Mouse (Mus musculus) ovary, postnatal 14 days (tissue): ENCODE measurements around the gene Syt2.

Experiments
- DNase-seq: peaks from one replicate; pipeline ENCODE4 v3.0.0; 2022; ENCODE audit warnings: low spot score

Gene Syt2

DNA sequence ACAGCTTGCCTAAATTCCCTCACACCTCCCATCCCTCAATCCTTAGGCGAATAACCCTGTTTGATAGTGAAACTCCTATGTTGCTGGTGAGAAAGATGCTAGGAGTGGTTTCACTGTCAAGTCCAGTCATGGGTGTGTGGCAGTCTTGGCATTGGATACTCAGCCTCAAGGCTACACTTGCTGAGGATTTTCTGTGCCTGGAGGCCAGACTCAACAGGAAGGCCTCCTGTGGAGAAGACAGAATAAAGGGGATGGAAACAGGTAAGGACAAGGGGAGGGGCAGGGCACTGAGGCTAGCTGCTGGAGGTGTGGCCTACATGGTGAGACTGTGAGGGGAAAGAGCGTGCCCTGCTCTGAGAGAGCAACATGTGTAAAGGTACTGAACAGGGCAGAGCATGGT is 60.1 kb downstream of the Syt2 start:
- DNase-seq: no peak

- no peak for DNase-seq
Observed at GRCm38 (mm10) chr1:134707516-134707915, 61.0 kb downstream of the Syt2 start.

DNA sequence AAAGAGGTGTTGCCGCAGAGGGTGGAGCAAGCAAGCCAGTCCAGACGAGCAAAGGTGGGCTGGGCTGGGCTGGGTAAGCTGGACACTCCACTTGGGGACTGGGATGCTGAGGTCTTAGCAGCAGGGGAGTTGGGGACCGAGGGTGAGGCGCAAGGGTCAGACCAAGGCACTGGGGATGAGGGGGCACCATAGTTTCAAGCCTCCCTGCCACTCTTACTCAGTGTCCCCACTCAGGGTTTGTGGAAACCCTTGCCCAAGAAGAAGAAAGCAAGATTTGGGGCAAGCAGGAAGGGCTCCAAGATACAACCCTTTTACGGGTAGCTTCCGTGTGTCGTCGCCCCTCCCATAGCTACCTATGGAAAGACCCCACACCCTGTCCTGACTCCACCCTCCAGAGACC is 61.8 kb downstream of the Syt2 start:
- no peak for DNase-seq

- DNase-seq: no peak
Observed at GRCm38 (mm10) chr1:134708801-134709385, 62.4 kb downstream of the Syt2 start.

GRCm38 (mm10) chr1:134709411-134710306 is 63.2 kb downstream of the Syt2 start:
- no peak for DNase-seq

DNA sequence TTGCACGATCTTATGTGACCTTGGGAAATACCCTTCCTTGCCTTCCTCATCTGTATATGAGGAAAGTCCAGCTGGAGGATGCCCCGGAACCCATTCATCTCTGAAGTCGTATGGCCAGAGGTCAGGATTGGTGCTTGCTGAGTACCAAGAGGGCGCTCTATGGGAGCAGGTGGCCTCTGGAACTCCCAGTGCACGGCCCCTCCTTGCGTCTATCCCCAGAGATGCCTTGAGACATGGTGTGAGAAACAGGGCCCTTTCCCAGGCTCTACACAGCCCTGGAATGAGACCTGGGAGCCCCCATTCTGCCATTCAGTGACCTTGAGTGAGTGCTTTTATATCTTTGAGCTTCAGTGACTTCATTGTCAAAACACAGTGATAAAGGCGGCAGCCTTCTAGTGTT is 64.6 kb downstream of the Syt2 start:
- no peak for DNase-seq

DNA sequence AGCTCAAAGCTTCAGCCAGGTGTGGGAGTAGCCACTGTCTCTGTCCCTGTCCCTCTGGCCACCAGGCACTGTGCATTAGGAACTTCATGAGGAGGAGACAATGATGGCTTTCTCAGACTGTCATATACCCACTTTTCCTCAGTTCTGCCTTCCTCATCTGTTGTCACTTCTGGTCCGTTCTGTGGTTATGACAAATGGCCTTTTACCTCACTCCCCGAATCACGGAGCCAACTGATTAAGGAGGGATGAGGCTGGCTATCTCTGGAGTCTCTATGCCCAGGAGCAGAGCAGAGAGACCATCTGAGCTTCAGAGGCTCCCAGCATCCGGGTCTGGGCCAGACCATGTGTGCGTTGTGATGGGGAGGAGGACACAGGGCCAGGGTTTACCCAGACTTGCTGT is 65.2 kb downstream of the Syt2 start:
- no peak for DNase-seq

GRCm38 (mm10) chr1:134712781-134713299 is 66.4 kb downstream of the Syt2 start:
- no peak for DNase-seq

DNA sequence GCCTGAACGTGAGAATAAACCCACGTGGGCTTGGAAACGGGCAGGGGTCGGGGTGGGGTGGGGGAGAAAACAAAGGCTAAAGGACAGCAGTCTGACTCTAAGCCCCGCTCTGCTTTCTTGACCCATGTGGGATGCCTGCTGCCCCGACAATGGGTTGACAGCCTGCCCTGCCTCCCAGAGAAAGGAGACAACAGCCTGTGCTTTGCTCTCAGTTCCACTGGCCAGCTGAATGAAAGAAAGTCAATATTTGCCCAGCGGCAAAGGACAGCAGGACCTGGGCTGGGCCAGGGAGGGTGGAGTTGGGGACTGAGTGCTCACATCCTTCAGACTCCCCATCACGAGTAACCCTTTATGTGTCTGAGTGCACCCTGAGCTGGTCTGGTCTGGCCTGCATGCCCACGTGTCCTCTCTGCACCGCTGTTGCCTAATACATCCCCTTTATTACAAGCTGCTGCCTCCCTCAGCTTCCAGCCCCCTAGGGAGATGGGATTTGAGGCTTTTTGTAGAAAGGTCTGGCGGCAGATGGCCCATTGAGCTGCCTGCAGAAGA is 67.0 kb downstream of the Syt2 start:
- no peak for DNase-seq

DNA sequence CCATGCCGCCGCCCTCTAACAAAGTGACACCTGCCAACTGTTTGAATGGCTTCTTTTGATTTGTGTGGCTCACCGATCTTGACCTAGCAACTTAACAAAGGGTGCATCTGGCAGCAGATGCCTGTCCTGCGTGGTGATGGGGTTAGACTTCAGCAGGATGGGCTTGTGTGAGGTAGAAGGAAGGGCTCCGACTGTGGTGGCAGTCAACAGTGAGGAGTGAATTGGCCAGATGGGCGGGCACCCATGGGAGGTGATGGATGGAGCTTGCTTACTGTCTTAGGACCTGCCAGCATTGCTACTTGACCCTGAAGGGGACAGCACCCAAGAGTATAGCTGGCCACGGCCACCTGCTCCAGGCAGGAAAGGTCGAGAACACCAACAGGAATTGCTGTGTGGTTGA is 67.7 kb downstream of the Syt2 start:
- no peak for DNase-seq

DNA sequence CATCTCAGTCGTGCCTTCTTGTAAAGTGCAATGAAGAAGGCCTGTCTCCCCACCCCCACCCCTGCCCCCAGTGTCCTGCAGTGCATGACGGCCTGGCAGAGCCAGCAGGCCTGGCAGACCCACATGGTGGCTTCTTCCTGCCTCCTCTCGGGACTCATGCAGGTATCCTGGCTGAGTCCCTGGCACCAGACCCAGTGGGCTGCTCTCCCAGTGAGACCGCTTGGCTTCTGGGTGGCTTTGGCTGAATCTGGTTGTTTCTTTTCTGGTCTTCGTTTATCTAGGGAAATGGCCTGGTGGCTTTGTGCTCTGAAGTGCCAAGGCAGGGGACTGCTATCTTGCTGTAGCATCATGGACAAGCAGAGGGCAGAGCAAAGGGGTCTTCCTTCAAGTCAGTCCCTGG is 68.6 kb downstream of the Syt2 start:
- no peak for DNase-seq

DNA sequence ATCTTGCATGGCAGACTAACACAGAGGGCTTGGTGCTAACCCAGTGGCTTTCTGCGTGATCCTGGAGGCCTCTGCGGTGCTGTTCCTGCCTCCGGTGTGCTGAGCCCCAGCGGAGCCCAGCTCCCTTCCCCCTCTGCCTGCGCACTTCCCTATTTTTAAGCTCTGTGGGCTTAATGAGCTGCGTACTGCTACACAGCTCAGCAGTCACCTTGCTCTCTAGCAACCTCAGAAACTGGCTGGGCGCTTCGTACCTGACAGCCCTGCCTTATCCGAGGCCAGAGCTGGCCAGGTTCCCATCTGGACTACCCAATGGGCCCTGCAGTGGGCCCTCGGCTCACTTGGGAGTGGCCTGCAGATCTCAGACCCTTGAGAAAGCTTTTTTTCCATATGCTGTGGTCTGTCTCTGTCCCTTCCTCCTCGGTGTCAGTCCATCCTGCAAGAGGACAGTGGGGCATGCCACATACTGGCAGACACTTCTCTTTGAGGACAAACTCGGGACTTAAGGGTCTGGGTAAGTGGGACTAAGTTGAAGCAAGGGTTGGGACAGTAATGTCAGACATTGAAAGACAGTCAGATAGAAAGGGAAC is 73.3 kb downstream of the Syt2 start:
- DNase-seq: no peak

- DNase-seq: no peak
Observed at GRCm38 (mm10) chr1:134721486-134721885, 75.0 kb downstream of the Syt2 start.

GRCm38 (mm10) chr1:134722891-134723290 is 76.4 kb downstream of the Syt2 start:
- no peak for DNase-seq

DNA sequence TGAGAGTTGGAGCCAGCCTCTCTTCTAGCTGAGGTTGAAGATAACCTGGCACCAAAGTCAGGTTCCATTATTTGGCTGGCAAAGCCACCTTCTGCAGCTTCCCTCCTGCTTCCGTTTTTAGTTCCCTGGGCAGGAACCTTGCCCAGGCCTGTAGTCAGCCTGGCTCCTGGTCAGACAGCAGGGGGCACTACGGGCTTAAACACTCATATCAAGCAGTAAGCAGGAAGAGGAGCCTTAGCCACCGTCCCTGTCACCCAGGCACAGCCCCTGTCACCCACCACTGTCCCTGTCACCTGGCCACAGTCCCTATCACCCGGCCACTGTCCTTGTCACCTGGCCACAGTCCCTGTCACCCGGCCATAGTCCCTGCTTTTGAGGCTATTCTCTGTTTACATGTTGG is 78.8 kb downstream of the Syt2 start:
- DNase-seq: no peak

DNA sequence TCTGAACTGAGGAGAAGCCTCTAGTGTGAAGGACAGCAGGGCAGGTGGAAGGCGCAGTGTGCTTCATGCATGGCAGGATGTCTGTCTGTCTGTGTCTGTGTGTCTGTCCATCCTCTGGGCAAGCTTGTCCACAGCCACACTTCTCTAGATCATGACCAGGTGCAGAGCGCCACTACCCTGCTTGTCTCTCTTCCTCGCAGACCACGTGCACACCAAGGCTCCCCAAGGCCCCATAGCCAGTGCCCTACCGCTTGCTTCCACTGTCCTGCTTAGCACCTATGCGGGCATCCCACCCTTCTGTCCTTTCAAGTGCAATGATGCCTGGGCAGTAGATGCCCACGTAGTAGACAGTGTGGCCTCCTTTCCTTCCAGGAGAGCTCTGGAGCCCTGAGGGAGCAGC is 80.0 kb downstream of the Syt2 start:
- DNase-seq: no peak

- DNase-seq: no peak
Observed at GRCm38 (mm10) chr1:134727256-134727655, 80.8 kb downstream of the Syt2 start.

GRCm38 (mm10) chr1:134733659-134734058 is 87.2 kb downstream of the Syt2 start:
- no peak for DNase-seq

GRCm38 (mm10) chr1:134737463-134737862 is 91.0 kb downstream of the Syt2 start:
- DNase-seq: no peak

DNA sequence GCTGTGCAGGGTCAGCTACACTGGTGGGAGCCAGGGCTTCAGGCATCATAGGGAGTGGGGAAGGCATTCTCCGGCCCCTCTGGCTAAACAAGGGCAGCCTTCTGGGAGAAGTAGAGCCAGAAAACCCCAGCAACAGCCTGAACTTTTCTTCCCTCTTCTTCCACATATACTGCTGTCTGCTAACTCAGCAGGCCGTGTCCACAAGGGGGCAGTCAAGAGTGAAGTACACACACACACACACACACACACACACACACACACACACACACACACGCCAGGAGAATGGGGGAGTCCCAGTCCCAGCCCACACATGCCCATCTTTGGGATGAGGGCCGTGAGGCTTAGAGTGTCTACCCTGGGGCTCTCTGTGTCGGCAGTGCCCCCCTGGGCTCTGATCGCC is 95.0 kb downstream of the Syt2 start:
- DNase-seq: no peak

DNA sequence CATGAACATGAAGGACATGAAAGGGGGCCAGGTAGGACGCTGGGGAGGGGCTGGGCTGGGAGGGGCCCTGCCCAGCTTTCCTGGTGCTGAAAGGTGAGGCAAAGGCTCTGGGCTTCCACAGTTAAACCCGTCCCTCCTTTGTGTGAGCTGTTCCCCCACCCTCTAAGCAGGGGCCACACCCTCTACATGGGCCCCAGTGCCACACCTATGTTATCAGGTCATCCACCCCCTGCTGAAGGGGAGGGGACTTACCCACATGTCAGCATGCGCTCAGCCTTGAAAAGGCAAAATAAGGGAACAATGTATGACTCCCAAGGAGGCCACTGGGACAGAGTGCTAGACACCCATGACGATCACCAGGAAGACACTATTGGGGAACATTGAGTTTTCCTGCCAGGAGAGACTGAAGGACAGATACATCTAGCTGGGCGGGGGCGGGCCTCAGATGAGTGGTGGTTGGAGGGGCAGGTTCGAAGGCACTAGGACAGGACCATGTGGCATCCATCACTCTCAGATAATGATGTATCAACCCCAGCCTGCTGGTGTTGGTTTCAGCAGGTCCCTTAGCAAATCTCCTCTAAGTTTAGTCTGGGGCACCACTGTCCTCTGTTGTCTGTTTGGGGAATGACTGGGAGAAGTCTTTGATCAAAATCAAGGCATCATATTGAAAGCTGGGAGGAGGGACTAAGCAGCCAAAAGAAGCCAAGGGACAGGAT is 95.6 kb downstream of the Syt2 start:
- no peak for DNase-seq

DNA sequence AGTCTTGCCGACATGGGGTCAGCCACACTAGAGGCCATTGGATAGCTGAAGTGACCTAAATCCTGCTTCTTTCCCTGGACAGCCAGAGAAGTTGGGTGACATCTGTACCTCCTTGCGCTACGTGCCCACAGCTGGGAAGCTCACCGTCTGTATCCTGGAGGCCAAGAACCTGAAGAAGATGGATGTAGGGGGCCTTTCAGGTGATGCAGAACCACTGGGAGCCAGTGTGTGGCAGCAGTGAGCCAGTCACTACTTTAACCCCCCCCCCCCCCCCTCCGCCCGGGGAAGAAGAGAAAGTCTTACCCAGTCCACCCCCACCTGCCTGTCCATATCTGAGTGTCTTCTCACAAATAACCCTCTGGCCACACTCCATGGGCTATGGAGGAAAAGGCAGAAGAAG is 99.2 kb downstream of the Syt2 start:
- DNase-seq: no peak
